Mouse (Mus musculus) E14TG2a.4 (cell line): ENCODE results near the gene Klhdc3.

Experiments used
- H3K27me3 ChIP-seq: 2 replicates; pipeline ENCODE4 v1.6.1; 2014; ENCODE audit warnings: low read length, control low read depth; ENCODE audit not compliant: insufficient read depth
- H3K36me3 ChIP-seq: 2 replicates; pipeline ENCODE4 v1.6.1; 2014; ENCODE audit warnings: low read length, control low read depth; ENCODE audit not compliant: insufficient read depth
- H3K4me1 ChIP-seq: replicated peaks from 2 replicates; pipeline ENCODE4 v1.6.1; 2014; ENCODE audit warnings: low read depth, low read length, control low read depth
- H3K4me3 ChIP-seq: replicated peaks from 2 replicates; pipeline ENCODE4 v1.5.1; 2014; ENCODE audit warnings: mild to moderate bottlenecking, low read length
- H3K9me3 ChIP-seq: 2 replicates; pipeline ENCODE4 v1.6.1; 2014; ENCODE audit warnings: low read length, control low read depth
- CTCF ChIP-seq: conservative IDR thresholded peaks from 2 replicates; pipeline ENCODE4 v1.5.1; 2014; ENCODE audit warnings: low read length
- NANOG ChIP-seq: IDR thresholded peaks from 2 replicates; pipeline ENCODE4 v1.6.1; 2014; ENCODE audit warnings: borderline replicate concordance, low read length, mixed read lengths
- POU5F1 ChIP-seq: IDR thresholded peaks from 2 replicates; pipeline ENCODE4 v1.6.1; 2014; ENCODE audit warnings: low read length, borderline replicate concordance

Gene Klhdc3

GRCm38 (mm10) chr17:46628791-46629684 lies 51.7 kb downstream of the Klhdc3 start, which contains the start of gene Ptk7:
Gene Ptk7, minus strand, starts transcription at chr17:46629504.
- peaks cover 25% of the 10 kb centered on the region for H3K36me3 ChIP-seq
- H3K9me3 ChIP-seq, result no peaks in the 10 kb centered on the region
- H3K4me1 ChIP-seq, result peaks cover 81% of the 10 kb centered on the region
- peaks cover 8% of the 10 kb centered on the region for H3K27me3 ChIP-seq
- peak within 1 kb of the TSS; percentile 97 for H3K4me3 ChIP-seq
- TF ChIP-seq CTCF, result no peak
- no peak for TF ChIP-seq POU5F1
- TF ChIP-seq NANOG, result no peak

DNA sequence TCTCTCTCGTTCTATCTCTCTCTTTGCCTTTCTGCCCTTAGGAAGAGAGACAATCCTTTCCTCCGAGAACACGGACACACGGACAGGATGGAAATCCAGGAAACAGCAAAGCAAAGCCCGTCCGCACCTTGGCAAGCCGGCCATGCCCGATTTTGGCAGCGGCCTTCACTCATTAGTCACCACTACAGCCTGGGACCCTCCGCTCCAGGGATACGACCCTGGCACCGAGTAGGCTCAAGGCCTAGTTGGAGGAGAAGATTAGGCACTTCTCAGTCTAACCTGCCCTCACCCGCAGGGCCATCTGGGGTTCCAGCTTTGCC lies 52.3 kb downstream of the Klhdc3 start:
- TF ChIP-seq POU5F1, result no peak
- TF ChIP-seq NANOG, result no peak
- no peak for TF ChIP-seq CTCF

DNA sequence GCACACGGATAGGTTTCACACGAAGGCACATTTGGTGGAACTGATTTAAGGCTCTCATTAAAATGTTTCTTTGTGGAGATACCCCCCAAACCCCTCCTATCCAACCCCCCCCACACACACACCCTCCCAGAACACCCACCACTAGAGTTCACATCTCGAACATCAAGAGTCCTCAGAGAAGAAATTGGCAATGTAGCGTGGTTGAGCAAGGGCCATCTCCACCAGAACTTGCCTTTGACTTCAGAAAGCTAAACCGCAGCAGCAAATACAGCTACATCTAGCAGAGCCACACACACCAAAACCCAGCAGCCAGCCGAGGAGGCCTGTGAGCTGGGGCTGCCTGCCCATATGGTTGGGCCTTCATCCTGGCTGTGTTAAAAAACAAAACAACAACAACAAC lies 53.3 kb downstream of the Klhdc3 start:
- TF ChIP-seq NANOG, result no peak
- no peak for TF ChIP-seq CTCF
- no peak for TF ChIP-seq POU5F1

More for the DNA sequence above, 52.3 kb downstream of the Klhdc3 start:
- Histone ChIP-seq H3K27me3 (peaks cover 8% of the 10 kb centered on the region), H3K4me3 (peak overlapping the region; percentile 97), H3K4me1 (peaks cover 81% of the 10 kb centered on the region), H3K9me3 (no peaks in the 10 kb centered on the region), H3K36me3 (peaks cover 21% of the 10 kb centered on the region)

GRCm38 (mm10) chr17:46624598-46624997 lies 56.1 kb downstream of the Klhdc3 start:
- no peak for TF ChIP-seq CTCF
- TF ChIP-seq POU5F1, result no peak
- TF ChIP-seq NANOG, result no peak
- Histone ChIP-seq H3K36me3 (no peaks in the 10 kb centered on the region), H3K9me3 (no peaks in the 10 kb centered on the region), H3K27me3 (peaks cover 8% of the 10 kb centered on the region), H3K4me1 (peaks cover 90% of the 10 kb centered on the region), H3K4me3 (peak overlapping the region; percentile 70)

More for the DNA sequence above, 53.3 kb downstream of the Klhdc3 start:
- Histone ChIP-seq H3K27me3 (peaks cover 8% of the 10 kb centered on the region), H3K36me3 (peaks cover 11% of the 10 kb centered on the region), H3K4me1 (peaks cover 87% of the 10 kb centered on the region), H3K9me3 (no peaks in the 10 kb centered on the region), H3K4me3 (peak overlapping the region; percentile 97)
